Mouse (Mus musculus): ENCODE measurements around the gene Pafah1b3.
"Not testable (repeated sequence)": the region's sequence is repeated elsewhere in the genome, so short reads cannot be mapped to it uniquely, and the experiment has no call there.

Pafah1b3 gene

GRCm38 (mm10) chr7:25269029-25269428 lies 28.8 kb downstream of the Pafah1b3 start:
- peak in 1 of 2 experiments; percentile 7 for DNase-seq (ENCODE audit: low spot score in 2 of 2)

- no peak for DNase-seq (ENCODE audit: low spot score in 2 of 2)
Observed at GRCm38 (mm10) chr7:25268588-25268987, 29.2 kb downstream of the Pafah1b3 start.

DNA sequence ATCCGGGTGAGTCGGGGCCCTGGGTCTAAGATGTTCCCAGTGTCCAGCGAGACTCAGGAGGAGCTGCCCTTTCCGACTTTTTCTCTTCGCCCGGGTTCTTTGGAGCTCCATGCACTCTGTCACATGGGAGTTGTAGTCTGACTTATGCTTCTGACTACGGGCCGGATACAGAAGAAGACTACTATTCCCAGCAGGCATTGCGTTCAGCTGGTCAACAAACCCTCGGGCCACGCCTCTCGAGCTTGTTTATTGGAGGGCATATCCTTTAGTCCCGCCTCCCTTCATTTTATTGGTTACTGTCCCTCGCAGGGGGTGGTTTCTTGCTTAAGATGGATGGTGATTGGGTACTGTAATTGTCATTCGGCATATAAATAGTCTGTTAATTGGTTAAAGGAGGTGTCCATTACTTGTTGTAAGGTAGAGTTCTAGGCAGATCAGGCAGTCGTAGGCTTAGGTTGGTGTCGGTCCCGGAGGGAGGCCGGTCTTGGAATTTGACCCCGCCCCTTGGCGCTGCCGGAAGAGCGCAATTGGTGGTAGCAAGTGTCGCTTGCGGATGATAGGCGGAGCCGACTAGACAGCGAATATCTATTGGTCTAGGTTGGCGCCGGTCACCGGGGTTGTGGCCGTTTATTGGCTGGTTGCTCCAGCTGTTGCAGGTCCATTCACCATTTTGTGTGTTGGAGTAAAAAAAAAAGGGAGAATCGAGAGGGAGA lies 29.9 kb downstream of the Pafah1b3 start:
- peak; percentile 94 to 95 for DNase-seq (ENCODE audit: low spot score in 2 of 2)

- DNase-seq (ENCODE audit: low spot score in 2 of 2), result peak; percentile 89 to 94
Observed at GRCm38 (mm10) chr7:25267301-25267750, 30.5 kb downstream of the Pafah1b3 start, which contains the start of gene Cic. Gene Cic (plus strand): TSS chr7:25267704.

- no peak for DNase-seq (ENCODE audit: low spot score in 2 of 2)
Observed at GRCm38 (mm10) chr7:25266180-25266962, 31.4 kb downstream of the Pafah1b3 start.

- not testable (repeated sequence) for DNase-seq (ENCODE audit: low spot score in 2 of 2)
Observed at GRCm38 (mm10) chr7:25265743-25266142, 32.0 kb downstream of the Pafah1b3 start.

GRCm38 (mm10) chr7:25263968-25264870 lies 33.6 kb downstream of the Pafah1b3 start:
- DNase-seq (ENCODE audit: low spot score in 2 of 2), result no peak

DNA sequence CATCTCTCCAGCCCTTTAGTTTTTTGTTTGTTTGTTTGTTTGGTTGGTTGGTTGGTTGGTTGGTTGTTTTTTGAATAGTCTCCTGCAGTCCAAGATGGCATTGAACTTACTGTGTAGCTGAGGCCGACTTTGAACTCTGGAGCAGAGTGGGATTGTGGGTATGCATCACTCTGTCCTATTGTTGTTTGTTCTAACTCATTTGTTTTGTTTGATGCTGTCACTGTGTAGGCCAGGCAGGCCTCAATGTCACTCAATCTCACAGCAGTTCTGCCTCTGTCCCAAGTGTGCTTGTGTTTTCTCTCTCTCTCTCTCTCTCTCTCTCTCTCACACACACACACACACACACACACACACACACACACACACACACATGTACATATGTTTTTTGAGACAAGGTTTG lies 35.9 kb downstream of the Pafah1b3 start:
- DNase-seq (ENCODE audit: low spot score in 2 of 2), result no peak

DNA sequence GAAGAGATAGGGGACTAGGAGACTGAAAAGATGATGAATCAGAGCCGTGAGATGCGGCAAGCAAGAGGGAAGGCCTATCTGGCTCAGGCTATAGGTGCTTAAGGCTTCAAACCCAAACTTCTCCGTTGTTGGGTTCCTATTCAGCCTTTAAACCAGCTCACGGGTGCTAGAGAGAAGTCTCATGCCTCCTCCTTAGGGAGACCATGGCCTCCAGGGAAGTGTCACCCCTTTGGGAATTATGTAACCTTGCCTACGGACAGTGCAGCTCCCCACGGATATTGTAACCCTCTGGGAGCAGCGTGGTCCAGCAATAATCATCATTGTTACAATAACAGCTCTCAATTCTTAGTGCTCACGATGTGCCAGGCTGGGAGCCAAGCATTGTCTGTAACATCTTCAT lies 46.0 kb downstream of the Pafah1b3 start:
- no peak for DNase-seq (ENCODE audit: low spot score in 2 of 2)

DNA sequence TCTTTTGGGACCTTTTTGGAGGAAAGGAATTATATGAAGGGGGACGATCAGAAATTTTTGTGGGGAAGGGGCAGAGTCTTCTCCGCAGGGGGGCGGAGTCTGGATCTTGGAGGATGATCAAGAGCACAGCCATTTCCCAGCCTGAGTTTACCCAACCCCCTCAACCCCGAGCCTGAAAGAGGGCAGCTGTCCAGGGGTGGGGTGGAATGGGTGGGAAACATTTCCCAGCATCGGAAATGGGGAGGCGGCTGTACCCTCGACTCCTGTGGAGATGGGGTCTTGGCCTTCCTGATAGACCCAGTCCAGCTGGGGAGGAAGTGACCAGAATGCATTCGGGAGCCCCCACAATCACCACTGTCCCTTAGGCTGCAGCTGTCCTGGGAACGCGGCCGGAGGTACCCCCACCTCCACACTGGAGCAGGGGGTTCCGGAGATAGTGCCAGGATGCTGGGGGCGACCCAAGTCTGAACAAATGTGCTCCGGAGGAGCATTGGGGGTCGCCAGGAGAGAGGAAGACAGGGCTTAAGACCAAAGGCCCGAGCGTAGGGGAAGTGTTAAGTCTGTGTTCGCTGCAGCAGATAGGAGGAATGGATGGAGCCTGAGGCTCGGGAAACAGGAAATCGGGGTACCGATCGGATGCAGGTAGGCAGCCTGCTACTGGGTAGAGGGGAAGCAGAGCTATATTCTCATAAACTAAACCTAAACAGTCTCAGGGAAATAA lies 46.6 kb downstream of the Pafah1b3 start:
- DNase-seq (ENCODE audit: low spot score in 2 of 2), result no peak

GRCm38 (mm10) chr7:25250141-25250972 lies 47.4 kb downstream of the Pafah1b3 start, which contains the start of gene Erf:
Gene Erf (minus strand): TSS chr7:25250761.
- DNase-seq (ENCODE audit: low spot score in 2 of 2), result peak; percentile 94 to 95

DNA sequence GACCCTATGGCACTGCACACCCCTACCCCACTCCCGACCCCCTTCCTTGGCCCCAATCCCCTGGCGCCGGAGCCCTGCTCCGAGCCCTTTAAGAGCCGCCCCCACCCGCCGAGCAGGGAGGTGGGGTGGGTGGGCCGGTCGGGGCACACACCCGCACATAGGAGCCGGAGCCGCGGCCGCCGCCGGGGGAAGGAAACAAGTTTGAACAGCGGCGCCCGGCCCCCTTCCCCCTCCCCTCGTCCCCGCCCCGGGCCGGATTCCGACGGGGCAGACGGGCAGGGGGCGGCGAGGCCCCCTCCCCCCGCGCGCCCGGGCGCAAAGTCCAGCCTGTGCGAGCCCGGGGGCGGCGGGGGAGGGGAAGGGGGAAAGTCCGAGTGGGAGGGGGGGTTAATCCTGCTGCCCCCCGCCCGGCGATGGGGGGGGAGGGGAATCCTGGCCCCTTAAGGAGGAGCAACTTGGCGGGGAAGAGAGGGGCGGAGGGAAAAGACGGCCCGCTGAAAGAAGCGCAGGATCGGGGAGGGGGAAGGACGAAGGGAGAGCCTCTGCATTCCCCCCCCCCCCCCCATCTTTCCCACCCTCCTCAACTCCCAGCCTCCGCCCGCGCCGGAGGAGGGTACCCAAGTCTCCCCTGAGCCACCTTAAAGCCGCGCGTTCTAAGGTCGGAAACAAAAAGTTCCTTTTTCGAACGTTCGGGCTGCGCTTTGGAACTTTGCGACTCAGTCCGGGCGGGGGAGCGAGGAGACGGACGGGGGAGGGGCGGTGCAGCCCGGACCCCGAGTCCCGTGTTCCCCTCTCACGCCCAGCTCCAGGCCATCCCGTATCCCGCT lies 48.3 kb downstream of the Pafah1b3 start:
- peak; percentile 48 to 58 for DNase-seq (ENCODE audit: low spot score in 2 of 2)

- no peak for DNase-seq (ENCODE audit: low spot score in 2 of 2)
Observed at GRCm38 (mm10) chr7:25248846-25249313, 48.9 kb downstream of the Pafah1b3 start.

DNA sequence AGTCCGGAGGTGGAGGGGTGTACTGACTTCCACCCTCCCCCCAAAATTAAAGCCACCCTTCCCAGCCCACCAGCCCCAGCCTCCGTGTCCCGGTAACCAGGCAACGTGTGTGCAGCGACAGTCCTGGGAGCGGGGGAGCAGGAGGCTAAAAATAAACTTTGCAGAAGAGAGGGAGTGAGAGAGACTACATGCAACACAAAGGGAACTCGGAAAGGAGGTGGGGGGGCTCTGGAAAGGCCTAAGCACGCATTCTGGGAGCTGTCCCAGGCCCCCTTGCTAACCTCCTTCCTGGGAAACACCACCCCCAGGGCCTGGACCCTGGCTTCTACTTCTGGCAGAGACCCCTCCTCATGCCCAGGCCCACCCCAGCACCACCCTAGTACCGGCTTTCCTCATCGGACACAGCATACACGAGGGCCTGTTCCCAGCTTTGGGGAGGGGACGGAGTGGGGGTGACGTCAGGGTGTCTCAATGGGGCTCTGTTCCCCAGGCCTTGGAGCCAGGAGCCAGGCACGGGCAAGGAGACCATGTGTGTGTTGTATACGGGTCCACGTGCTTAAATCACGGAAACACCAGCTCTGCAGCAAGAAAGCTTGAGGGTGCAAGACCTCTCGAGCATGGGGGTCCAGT lies 49.7 kb downstream of the Pafah1b3 start:
- no peak for DNase-seq (ENCODE audit: low spot score in 2 of 2)

- no peak for DNase-seq (ENCODE audit: low spot score in 2 of 2)
Observed at GRCm38 (mm10) chr7:25247498-25247897, 50.3 kb downstream of the Pafah1b3 start.

GRCm38 (mm10) chr7:25246759-25247137 lies 51.0 kb downstream of the Pafah1b3 start:
- DNase-seq (ENCODE audit: low spot score in 2 of 2), result no peak

DNA sequence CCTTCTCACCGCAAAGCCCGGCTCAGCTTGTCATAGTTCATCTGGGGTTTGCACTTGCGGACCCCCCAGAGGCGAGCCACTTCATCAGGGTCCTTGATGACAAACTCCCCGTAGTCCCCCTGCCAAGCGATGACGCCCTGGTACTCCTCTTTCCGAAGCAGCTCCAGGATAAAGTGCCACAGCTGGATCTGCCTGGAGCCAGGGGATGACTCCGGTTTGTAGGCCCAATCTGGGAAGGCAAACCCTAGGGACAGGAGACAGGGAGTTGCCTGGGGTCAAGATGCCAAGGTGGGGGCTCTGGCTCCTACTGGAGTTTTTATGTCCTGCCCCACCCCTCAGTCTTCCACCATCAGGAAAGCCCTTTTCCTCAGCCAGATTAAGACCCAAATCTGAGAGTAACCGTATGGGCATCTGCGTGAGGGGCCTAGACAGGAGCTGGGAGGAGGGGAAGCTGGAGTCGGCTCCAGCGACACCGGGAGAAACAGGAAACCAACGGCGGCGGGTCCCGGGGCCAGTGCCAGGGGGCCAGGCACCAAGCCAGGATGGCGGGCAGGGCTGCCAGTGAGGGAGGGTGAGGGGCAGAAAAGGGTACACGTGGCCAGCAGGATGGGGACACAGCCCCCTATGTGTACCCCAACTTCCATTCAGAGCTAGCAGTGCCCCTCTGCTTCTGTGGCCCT lies 51.6 kb downstream of the Pafah1b3 start:
- no peak for DNase-seq (ENCODE audit: low spot score in 2 of 2)

All from spleen, postnatal 14 days (tissue).